Mouse (Mus musculus): ENCODE results near the gene Ncor2.

DNA sequence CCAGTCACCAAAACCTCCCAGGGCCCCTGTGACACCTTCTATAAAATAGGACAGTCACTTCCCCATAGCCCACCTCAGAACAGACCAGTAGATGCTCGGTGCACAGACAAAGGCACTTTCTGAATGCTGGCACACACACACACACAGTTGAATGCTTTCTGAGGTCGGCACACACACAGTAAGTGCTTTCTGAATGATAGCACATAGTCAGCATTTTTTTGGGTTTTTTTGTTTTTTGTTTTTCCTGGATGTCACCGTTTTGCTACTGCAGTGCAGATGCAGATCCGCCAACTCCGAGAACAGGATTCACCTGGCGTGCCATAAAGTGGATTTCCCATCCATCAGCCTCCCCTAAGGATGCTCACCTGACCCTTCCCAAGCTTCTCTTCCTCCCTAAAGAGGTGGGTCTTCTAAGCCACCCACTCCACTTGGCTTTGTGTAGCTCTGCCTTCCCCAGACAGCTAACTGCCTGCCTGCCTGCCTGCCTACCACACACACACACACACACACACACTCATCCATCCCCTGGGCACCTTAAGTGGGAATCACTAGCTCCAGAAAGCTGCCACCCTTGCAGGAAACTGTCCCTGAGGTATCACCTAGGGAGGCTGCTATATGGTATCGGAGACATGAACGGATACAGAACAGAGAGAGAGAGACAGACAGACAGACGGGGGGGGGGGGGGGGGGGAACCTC, 3.2 kb downstream of the Ncor2 start:
- TF ChIP-seq POLR2A (IDR thresholded peaks at IDR 0.05; ENCODE audit: extremely low read depth, insufficient read depth, low read length) (no peak), CTCF (IDR thresholded peaks at IDR 0.05; ENCODE audit: low read depth, low read length) (no peak)
